Mouse (Mus musculus) hindbrain, embryonic 16.5 days (tissue): ENCODE measurements around the gene Olfr456. TPM values are rescaled to one million over a fixed set of nuclear protein-coding genes. Genes with fewer than 3 reads are reported as not detected.

Experiments used
- ATAC-seq: fragments of 200-750 bp; cut with Nextera tagmentation; 2 replicates; pipeline ENCODE4 v1.8.0; 2017; ENCODE audit warnings: moderate TSS enrichment, moderate library complexity
- H3K27ac ChIP-seq: fragments of 300-500 bp; sonication (generic); 2 replicates; pipeline ENCODE4 v1.5.1; 2014; ENCODE audit warnings: low read depth, mild to moderate bottlenecking, control low read depth, low read length, moderate library complexity
- H3K27me3 ChIP-seq: fragments of 300-500 bp; sonication (generic); replicated peaks from 2 replicates; pipeline ENCODE4 v1.6.1; 2014; ENCODE audit warnings: low read length; ENCODE audit not compliant: control insufficient read depth, insufficient read depth
- H3K36me3 ChIP-seq: fragments of 300-500 bp; sonication (generic); 2 replicates; pipeline ENCODE4 v1.6.1; 2014; ENCODE audit warnings: mild to moderate bottlenecking, low read length, moderate library complexity, mixed read lengths; ENCODE audit not compliant: control insufficient read depth, insufficient read depth
- H3K4me1 ChIP-seq: fragments of 300-500 bp; sonication (generic); 2 replicates; pipeline ENCODE4 v1.6.1; 2014; ENCODE audit warnings: low read depth, low read length; ENCODE audit not compliant: control insufficient read depth, insufficient read depth
- H3K4me2 ChIP-seq: fragments of 300-500 bp; sonication (generic); 2 replicates; pipeline ENCODE4 v1.6.1; 2014; ENCODE audit warnings: mild to moderate bottlenecking, low read length, control low read depth, moderate library complexity
- H3K4me3 ChIP-seq: fragments of 300-500 bp; sonication (generic); 2 replicates; pipeline ENCODE4 v1.5.1; 2014; ENCODE audit warnings: mild to moderate bottlenecking, low read length, control low read depth, moderate library complexity
- H3K9ac ChIP-seq: fragments of 300-500 bp; sonication (generic); 2 replicates; pipeline ENCODE4 v1.6.1; 2014; ENCODE audit warnings: low read depth, mild to moderate bottlenecking, control low read depth, low read length, moderate library complexity
- H3K9me3 ChIP-seq: fragments of 300-500 bp; sonication (generic); 2 replicates; pipeline ENCODE4 v1.6.1; 2014; ENCODE audit warnings: mild to moderate bottlenecking, low read length, moderate library complexity; ENCODE audit not compliant: control insufficient read depth
- WGBS: fragments of 180-500 bp; shearing (Covaris S2); extraction: QIAGEN DNeasy Blood & Tissue Kit; methylation state at CpG from one replicate; pipeline ENCODE4 v1.1.7; 2014; 5-methylcytosine and 5-hydroxymethylcytosine counted together
- polyA plus RNA-seq: library from polyadenylated mRNA; unstranded; fragments of >200 nt; fragmentation: Nextera tagmentation; extraction: Ambion mirVana; gene quantifications from 2 replicates; pipeline ENCODE4 v1.2.1, GENCODE M21; 2015

Gene Olfr456
- polyA plus RNA-seq, 1 experiment from 2014 or later, result not detected

- Histone ChIP-seq H3K27ac (no peak overlapping the region), H3K9ac (no peak overlapping the region), H3K4me1 (no peaks in the 10 kb centered on the region), H3K27me3 (no peaks in the 10 kb centered on the region), H3K4me3 (no peak overlapping the region), H3K4me2 (no peak overlapping the region), H3K9me3 (no peaks in the 10 kb centered on the region), H3K36me3 (no peaks in the 10 kb centered on the region)
- ATAC-seq, result no peak
- 80% methylated on average over 2 of the region's 2 CpGs for WGBS
These were observed 39.6 kb downstream of the Olfr456 start for GRCm38 (mm10) chr6:42447381-42447780.

DNA sequence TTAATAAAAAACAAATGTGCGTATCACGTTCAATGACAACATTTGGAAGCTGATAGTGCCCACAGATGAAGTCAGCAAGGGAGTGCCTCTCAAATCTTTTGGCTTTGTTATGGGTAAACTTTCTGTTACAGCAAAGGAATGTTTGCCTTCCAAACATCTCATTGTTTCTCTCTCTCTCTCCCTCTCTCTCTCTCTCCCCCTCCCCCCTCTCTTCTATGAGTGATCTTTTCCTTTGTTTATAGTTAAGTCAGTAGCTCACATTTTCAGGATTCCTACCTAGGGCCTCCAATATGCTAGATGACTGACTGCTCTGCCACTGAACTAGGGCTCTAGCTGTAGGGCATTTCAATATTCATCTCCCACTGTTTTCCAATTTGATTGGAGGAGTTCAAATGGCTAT, 42.5 kb downstream of the Olfr456 start:
- Histone ChIP-seq H3K27ac (no peak overlapping the region), H3K4me1 (no peaks in the 10 kb centered on the region), H3K36me3 (no peaks in the 10 kb centered on the region), H3K27me3 (no peaks in the 10 kb centered on the region), H3K9ac (no peak overlapping the region), H3K4me3 (no peak overlapping the region), H3K4me2 (no peak overlapping the region), H3K9me3 (no peaks in the 10 kb centered on the region)
- 86% methylated on average over 2 of the region's 2 CpGs for WGBS
- ATAC-seq, result no peak

GRCm38 (mm10) chr6:42441395-42441794, 45.6 kb downstream of the Olfr456 start:
- Histone ChIP-seq H3K36me3 (no peaks in the 10 kb centered on the region), H3K27ac (no peak overlapping the region), H3K9ac (no peak overlapping the region), H3K4me1 (no peaks in the 10 kb centered on the region), H3K4me2 (no peak overlapping the region), H3K27me3 (no peaks in the 10 kb centered on the region), H3K9me3 (no peaks in the 10 kb centered on the region), H3K4me3 (no peak overlapping the region)
- no peak for ATAC-seq
- WGBS, result 79% methylated on average over 2 of the region's 2 CpGs

Other genes starting within 250 kb of the Olfr456 start
- gene Gstk1, start 241.3 kb downstream of the Olfr456 start, polyA plus RNA-seq, result 14.2 and 15.0 TPM in 2 replicates
- gene Tmem139, start 225.2 kb downstream of the Olfr456 start, polyA plus RNA-seq, result 0.14 TPM in 2 replicates
- 28.2 and 31.8 TPM in 2 replicates for gene Casp2, start 222.2 kb downstream of the Olfr456 start, polyA plus RNA-seq
- gene Clcn1, start 200.5 kb downstream of the Olfr456 start, polyA plus RNA-seq, result 0.99 and 1.2 TPM in 2 replicates
- 7.2 and 7.3 TPM in 2 replicates for gene Fam131b, start 162.6 kb downstream of the Olfr456 start, polyA plus RNA-seq
- 52.4 and 69.7 TPM in 2 replicates for gene Zyx, start 137.6 kb downstream of the Olfr456 start, polyA plus RNA-seq
- gene Epha1, start 113.9 kb downstream of the Olfr456 start, polyA plus RNA-seq, result 0.25 and 0.49 TPM in 2 replicates
- not detected in 2 replicates for gene Tas2r143, start 87.0 kb downstream of the Olfr456 start, polyA plus RNA-seq
- gene Tas2r135, start 81.8 kb downstream of the Olfr456 start, polyA plus RNA-seq, result not detected in 2 replicates
- gene Tas2r126, start 52.7 kb downstream of the Olfr456 start, polyA plus RNA-seq, result not detected in 2 replicates
- not detected in 2 replicates for gene Olfr458, start 22.0 kb downstream of the Olfr456 start, polyA plus RNA-seq
- 0.12 TPM in 1 of 2 replicates, not detected in the other for gene Olfr457, start 10.9 kb downstream of the Olfr456 start, polyA plus RNA-seq
- not detected in 2 replicates for gene Olfr455, start 60.4 kb upstream of the Olfr456 start, polyA plus RNA-seq
- gene Tcaf3, start 110.5 kb upstream of the Olfr456 start, polyA plus RNA-seq, result not detected in 2 replicates
- gene Tcaf2, start 158.0 kb upstream of the Olfr456 start, polyA plus RNA-seq, result 2.2 and 2.6 TPM in 2 replicates
- 214 and 216 TPM in 2 replicates for gene Tcaf1, start 222.9 kb upstream of the Olfr456 start, polyA plus RNA-seq